ENCODE assay signal across 27 mouse cellular contexts in genomic region chr4:14445215-14445614, GRCm38 (mm10).
DNase-seq lines count a peak whose midpoint lies in the region; ATAC-seq and TF ChIP-seq lines count a peak whose summit lies in the region.
"Had no signal": no experiment of that assay in that cellular context is flagged by ENCODE, and none has a peak within 500 bp of the region (broad histone marks: within the 10 kb centered on the region; RNA-seq: fewer than 3 reads in every experiment).

No protein-coding gene starts in this region.

- no peak for TF ChIP-seq EP300 in lung, postnatal 0 days (IDR thresholded peaks at IDR 0.05)

- WGBS in intestine, embryonic 15.5 days, result 62% methylated on average over 3 of the region's 3 CpGs
- 73% methylated on average over 3 of the region's 3 CpGs for WGBS in intestine, postnatal 0 days
- 48% methylated on average over 3 of the region's 3 CpGs for WGBS in lung, embryonic 15.5 days
- 61% methylated on average over 3 of the region's 3 CpGs for WGBS in lung, postnatal 0 days

- no peaks in the 10 kb centered on the region for H3K4me1 ChIP-seq in intestine, embryonic 15.5 days (replicated peaks)
- H3K4me1 ChIP-seq in intestine, postnatal 0 days (replicated peaks; ENCODE audit: control insufficient read depth, insufficient read depth, low read length), result no peaks in the 10 kb centered on the region
- H3K4me1 ChIP-seq in lung, embryonic 15.5 days, result 0 out of 2 replicates have a peak, but pooled peaks cover 5% of the 10 kb centered on the region
- no peaks in the 10 kb centered on the region for H3K4me1 ChIP-seq in lung, postnatal 0 days (ENCODE audit: insufficient read depth, low read depth, low read length)
- peaks cover 7% of the 10 kb centered on the region; the same call in 1 of the 2 replicates for H3K4me1 ChIP-seq in embryonic fibroblast, embryonic 13.5 days (ENCODE audit: control insufficient read depth, insufficient read depth, low read length)
- H3K4me1 ChIP-seq: embryonic facial prominence, embryonic 10.5 days; forebrain, embryonic 10.5 days; forebrain, embryonic 12.5 days had no signal

- no peak for TF ChIP-seq CTCF in intestine, postnatal 0 days (IDR thresholded peaks at IDR 0.05; ENCODE audit: low read depth)
- TF ChIP-seq CTCF in lung, postnatal 0 days (IDR thresholded peaks at IDR 0.05), result no peak
- no peak for TF ChIP-seq CTCF in embryonic fibroblast, embryonic 13.5 days (IDR thresholded peaks at IDR 0.05; ENCODE audit: borderline replicate concordance, insufficient read depth, low read length)

- H3K27me3 ChIP-seq in intestine, embryonic 15.5 days (replicated peaks), result no peaks in the 10 kb centered on the region
- H3K27me3 ChIP-seq in intestine, postnatal 0 days (replicated peaks; ENCODE audit: control insufficient read depth, insufficient read depth, low read length), result no peaks in the 10 kb centered on the region
- H3K27me3 ChIP-seq in lung, embryonic 15.5 days, result no peaks in the 10 kb centered on the region
- no peaks in the 10 kb centered on the region for H3K27me3 ChIP-seq in lung, postnatal 0 days (replicated peaks; ENCODE audit: insufficient read depth, low read length)
- H3K27me3 ChIP-seq: CH12.LX; embryonic facial prominence, embryonic 12.5 days; forebrain, embryonic 12.5 days had no signal

- H3K9ac ChIP-seq in intestine, embryonic 15.5 days, result no peak overlapping the region
- H3K9ac ChIP-seq in intestine, postnatal 0 days (ENCODE audit: low read depth, low read length), result no peak overlapping the region
- no peak overlapping the region for H3K9ac ChIP-seq in lung, embryonic 15.5 days
- no peak overlapping the region for H3K9ac ChIP-seq in lung, postnatal 0 days (replicated peaks; ENCODE audit: low read depth)
- H3K9ac ChIP-seq: embryonic facial prominence, embryonic 12.5 days; forebrain, embryonic 12.5 days had no signal

- ATAC-seq in intestine, embryonic 15.5 days, result 0 out of 2 replicates have a peak, but pooled peaks have one; percentile 36
- ATAC-seq in intestine, postnatal 0 days, result no peak
- ATAC-seq in lung, embryonic 15.5 days (ENCODE audit: borderline replicate concordance, extremely low read depth, low FRiP score, low TSS enrichment), result peak; percentile 64; the same call in 1 of the 2 replicates
- no peak for ATAC-seq in lung, postnatal 0 days
- ATAC-seq: activated CD4-positive, CD25-positive, alpha-beta regulatory T cell, adult 4 months; CD4-positive, CD25-positive, alpha-beta regulatory T cell, adult 4 months; forebrain, embryonic 14.5 days; forebrain, embryonic 16.5 days; Patski had no signal

- no peak for DNase-seq in lung, postnatal 0 days (ENCODE audit: low spot score)
- DNase-seq in gastrocnemius, adult 18-20 months (ENCODE audit: low spot score), result no peak
- DNase-seq: adrenal gland, adult 8-10 months; adrenal gland, postnatal 14 days; adrenal gland, postnatal 36 days; B cell, adult 2 months; cerebellum, adult 11-12 months; cerebellum, adult 2 months; cerebellum, adult 9-10 months; cerebellum, postnatal 10 days; cerebellum, postnatal 25 days had no signal

- no peak overlapping the region for H3K4me3 ChIP-seq in intestine, embryonic 15.5 days (replicated peaks)
- H3K4me3 ChIP-seq in intestine, postnatal 0 days (ENCODE audit: low read depth, low read length), result no peak overlapping the region
- no peak overlapping the region for H3K4me3 ChIP-seq in lung, embryonic 15.5 days
- no peak overlapping the region for H3K4me3 ChIP-seq in lung, postnatal 0 days (ENCODE audit: low read depth, low read length)
- H3K4me3 ChIP-seq in embryonic fibroblast, embryonic 13.5 days (ENCODE audit: insufficient read depth, low read length), result no peak overlapping the region
- H3K4me3 ChIP-seq: embryonic facial prominence, embryonic 10.5 days; embryonic facial prominence, embryonic 12.5 days; erythroblast, embryonic 14.5 days; forebrain, embryonic 10.5 days; forebrain, embryonic 12.5 days had no signal

- no peaks in the 10 kb centered on the region for H3K36me3 ChIP-seq in intestine, embryonic 15.5 days
- H3K36me3 ChIP-seq in intestine, postnatal 0 days (ENCODE audit: control insufficient read depth, insufficient read depth), result no peaks in the 10 kb centered on the region
- H3K36me3 ChIP-seq in lung, embryonic 15.5 days, result no peaks in the 10 kb centered on the region
- H3K36me3 ChIP-seq in lung, postnatal 0 days (ENCODE audit: insufficient read depth, low read length), result no peaks in the 10 kb centered on the region
- H3K36me3 ChIP-seq: embryonic facial prominence, embryonic 10.5 days; embryonic facial prominence, embryonic 12.5 days; forebrain, embryonic 10.5 days; forebrain, embryonic 12.5 days; G1E had no signal

- no peak overlapping the region for H3K27ac ChIP-seq in intestine, embryonic 15.5 days
- no peak overlapping the region for H3K27ac ChIP-seq in intestine, postnatal 0 days (ENCODE audit: low read depth, low read length)
- 0 out of 2 replicates have a peak overlapping the region, but pooled peaks have one; percentile 24 for H3K27ac ChIP-seq in lung, embryonic 15.5 days
- H3K27ac ChIP-seq in lung, postnatal 0 days (ENCODE audit: low read length), result no peak overlapping the region
- peak overlapping the region; percentile 86 for H3K27ac ChIP-seq in embryonic fibroblast, embryonic 13.5 days (ENCODE audit: insufficient read depth, low read length)
- H3K27ac ChIP-seq: embryonic facial prominence, embryonic 10.5 days; embryonic facial prominence, embryonic 12.5 days; forebrain, embryonic 10.5 days; forebrain, embryonic 12.5 days had no signal

- no peak overlapping the region for H3K4me2 ChIP-seq in intestine, embryonic 15.5 days (replicated peaks)
- no peak overlapping the region for H3K4me2 ChIP-seq in intestine, postnatal 0 days (replicated peaks; ENCODE audit: low read depth)
- H3K4me2 ChIP-seq in lung, embryonic 15.5 days, result no peak overlapping the region
- H3K4me2 ChIP-seq in lung, postnatal 0 days (replicated peaks; ENCODE audit: low read depth, low read length), result no peak overlapping the region
- H3K4me2 ChIP-seq: embryonic facial prominence, embryonic 12.5 days; forebrain, embryonic 12.5 days had no signal

- H3K9me3 ChIP-seq in intestine, embryonic 15.5 days, result no peaks in the 10 kb centered on the region
- no peaks in the 10 kb centered on the region for H3K9me3 ChIP-seq in intestine, postnatal 0 days (ENCODE audit: control insufficient read depth)
- H3K9me3 ChIP-seq in lung, embryonic 15.5 days, result no peaks in the 10 kb centered on the region
- H3K9me3 ChIP-seq in lung, postnatal 0 days (ENCODE audit: low read length), result no peaks in the 10 kb centered on the region
- H3K9me3 ChIP-seq: embryonic facial prominence, embryonic 10.5 days; embryonic facial prominence, embryonic 12.5 days; forebrain, embryonic 10.5 days; forebrain, embryonic 12.5 days; G1E had no signal

- no peak for TF ChIP-seq POLR2A in embryonic fibroblast, embryonic 13.5 days (IDR thresholded peaks at IDR 0.05; ENCODE audit: low read depth, low read length)

Comparison
In these comparisons a context has a peak if more than half of its experiments do, and no peak if none do; other contexts are left out.
1. ATAC-seq: peak in intestine, embryonic 15.5 days (single experiment) and lung, embryonic 15.5 days (single experiment); none in intestine, postnatal 0 days (single experiment) and lung, postnatal 0 days (single experiment).
2. H3K27ac ChIP-seq: peak in lung, embryonic 15.5 days (single experiment) and embryonic fibroblast, embryonic 13.5 days (single experiment); none in intestine, embryonic 15.5 days (single experiment), intestine, postnatal 0 days (single experiment) and lung, postnatal 0 days (single experiment).